Mouse (Mus musculus) kidney, embryonic 16.5 days (tissue): ENCODE data around the gene Palm3. TPM values are rescaled to one million over a fixed set of nuclear protein-coding genes. Genes with fewer than 3 reads are reported as not detected.

Experiments used
- ATAC-seq: fragments of 200-750 bp; cut with Nextera tagmentation; 2 replicates; pipeline ENCODE4 v1.8.0; 2017; ENCODE audit warnings: moderate TSS enrichment; ENCODE audit not compliant: low FRiP score, low TSS enrichment
- H3K27ac ChIP-seq: fragments of 300-500 bp; sonication (generic); 2 replicates; pipeline ENCODE4 v1.5.1; 2014; ENCODE audit warnings: low read length
- H3K27me3 ChIP-seq: fragments of 300-500 bp; sonication (generic); 2 replicates; pipeline ENCODE4 v1.6.1; 2014; ENCODE audit warnings: low read length, control low read depth, mixed read lengths; ENCODE audit not compliant: insufficient read depth
- H3K36me3 ChIP-seq: fragments of 300-500 bp; sonication (generic); 2 replicates; pipeline ENCODE4 v1.6.1; 2014; ENCODE audit warnings: low read length, control low read depth, mixed read lengths; ENCODE audit not compliant: insufficient read depth
- H3K4me1 ChIP-seq: fragments of 300-500 bp; sonication (generic); 2 replicates; pipeline ENCODE4 v1.6.1; 2014; ENCODE audit warnings: low read length, control low read depth, mixed read lengths; ENCODE audit not compliant: insufficient read depth
- H3K4me2 ChIP-seq: fragments of 300-500 bp; sonication (generic); replicated peaks from 2 replicates; pipeline ENCODE4 v1.6.1; 2014; ENCODE audit warnings: low read depth, low read length
- H3K4me3 ChIP-seq: fragments of 300-500 bp; sonication (generic); 2 replicates; pipeline ENCODE4 v1.5.1; 2014; ENCODE audit warnings: mild to moderate bottlenecking, low read length
- H3K9ac ChIP-seq: fragments of 300-500 bp; sonication (generic); replicated peaks from 2 replicates; pipeline ENCODE4 v1.6.1; 2014; ENCODE audit warnings: low read length
- H3K9me3 ChIP-seq: fragments of 300-500 bp; sonication (generic); 2 replicates; pipeline ENCODE4 v1.6.1; 2016; ENCODE audit warnings: low read length, control low read depth
- WGBS: fragments of 180-500 bp; shearing (Covaris S2); extraction: QIAGEN DNeasy Blood & Tissue Kit; methylation state at CpG from one replicate; pipeline ENCODE4 v1.1.7; 2014; 5-methylcytosine and 5-hydroxymethylcytosine counted together
- polyA plus RNA-seq: library from polyadenylated mRNA; unstranded; fragments of >200 nt; fragmentation: Nextera tagmentation; extraction: Ambion mirVana; gene quantifications from 2 replicates; pipeline ENCODE4 v1.2.1, GENCODE M21; 2015

Palm3 gene
- polyA plus RNA-seq, 1 experiment from 2014 or later = 16.7 TPM

GRCm38 (mm10) chr8:84069750-84070149 is 48.5 kb downstream of the Palm3 start:
- ATAC-seq = no peak
- H3K27ac ChIP-seq = no peak overlapping the region
- no peaks in the 10 kb centered on the region for H3K9me3 ChIP-seq
- no peaks in the 10 kb centered on the region for H3K27me3 ChIP-seq
- H3K4me3 ChIP-seq = no peak overlapping the region
- no peak overlapping the region for H3K9ac ChIP-seq
- no peak overlapping the region for H3K4me2 ChIP-seq
- H3K4me1 ChIP-seq = peaks cover 53% of the 10 kb centered on the region
- WGBS = 69% methylated on average over 2 of the region's 2 CpGs
- H3K36me3 ChIP-seq = no peaks in the 10 kb centered on the region

- H3K4me1 ChIP-seq = peaks cover 53% of the 10 kb centered on the region
- H3K9me3 ChIP-seq = no peaks in the 10 kb centered on the region
- no peak overlapping the region for H3K4me2 ChIP-seq
- WGBS = 81% methylated on average over 5 of the region's 5 CpGs
- no peak overlapping the region for H3K4me3 ChIP-seq
- no peak overlapping the region for H3K27ac ChIP-seq
- H3K27me3 ChIP-seq = no peaks in the 10 kb centered on the region
- no peak overlapping the region for H3K9ac ChIP-seq
- ATAC-seq = no peak
- no peaks in the 10 kb centered on the region for H3K36me3 ChIP-seq
Observed at GRCm38 (mm10) chr8:84070241-84070640, 49.0 kb downstream of the Palm3 start.

DNA sequence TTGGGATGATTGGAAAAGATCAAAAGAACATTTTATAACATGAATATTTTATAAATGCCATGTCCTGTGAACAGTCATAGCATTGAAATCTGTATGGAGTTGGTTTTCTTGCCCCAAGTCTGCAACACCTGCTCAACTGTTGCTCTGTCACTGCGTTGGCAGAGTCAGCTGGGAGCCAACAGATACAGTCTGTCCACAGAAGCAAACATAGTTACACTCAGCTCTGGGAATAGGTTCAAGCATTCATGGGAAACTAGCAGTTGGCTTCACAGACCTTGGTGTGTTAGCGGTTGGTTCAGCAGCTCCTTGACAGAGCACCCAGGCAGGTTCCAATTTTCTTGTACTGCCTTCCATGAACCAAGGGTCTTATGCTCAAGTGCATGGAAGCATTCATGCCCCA is 49.4 kb downstream of the Palm3 start:
- WGBS = 89% methylated on average over 2 of the region's 2 CpGs
- no peaks in the 10 kb centered on the region for H3K9me3 ChIP-seq
- H3K9ac ChIP-seq = no peak overlapping the region
- no peak overlapping the region for H3K27ac ChIP-seq
- H3K4me1 ChIP-seq = peaks cover 53% of the 10 kb centered on the region
- no peak for ATAC-seq
- H3K27me3 ChIP-seq = no peaks in the 10 kb centered on the region
- no peak overlapping the region for H3K4me3 ChIP-seq
- H3K36me3 ChIP-seq = no peaks in the 10 kb centered on the region
- H3K4me2 ChIP-seq = no peak overlapping the region

- Histone ChIP-seq H3K9ac (no peak overlapping the region), H3K36me3 (no peaks in the 10 kb centered on the region), H3K4me3 (no peak overlapping the region), H3K27me3 (no peaks in the 10 kb centered on the region), H3K4me2 (no peak overlapping the region), H3K9me3 (no peaks in the 10 kb centered on the region), H3K27ac (no peak overlapping the region), H3K4me1 (peaks cover 51% of the 10 kb centered on the region)
- no peak for ATAC-seq
- WGBS = 56% methylated on average over 3 of the region's 3 CpGs
Observed at GRCm38 (mm10) chr8:84071921-84072320, 50.6 kb downstream of the Palm3 start.

DNA sequence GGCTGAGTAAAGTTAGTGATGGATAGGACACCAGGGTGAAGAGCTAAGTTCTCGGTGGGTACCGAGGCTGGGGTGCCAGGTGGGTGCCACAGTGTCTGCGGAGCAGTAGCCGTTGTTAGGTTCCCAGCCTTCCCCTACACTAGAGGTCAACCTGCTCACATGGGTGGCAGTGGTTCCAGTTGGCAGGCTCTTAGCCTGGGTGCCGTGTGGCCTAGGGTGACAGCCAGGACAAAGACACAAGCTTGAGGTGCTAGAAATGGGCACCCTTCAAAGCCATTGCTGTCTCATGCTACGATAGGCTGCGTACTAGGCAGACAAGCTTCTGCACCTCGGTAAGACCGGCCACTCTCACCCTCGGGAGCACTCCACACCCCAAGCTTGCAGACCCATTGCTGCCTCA is 51.0 kb downstream of the Palm3 start:
- no peak for ATAC-seq
- Histone ChIP-seq H3K27ac (0 out of 2 replicates have a peak overlapping the region, but pooled peaks have one; percentile 13), H3K27me3 (no peaks in the 10 kb centered on the region), H3K4me3 (no peak overlapping the region), H3K4me2 (no peak overlapping the region), H3K9me3 (no peaks in the 10 kb centered on the region), H3K4me1 (peaks cover 50% of the 10 kb centered on the region), H3K36me3 (no peaks in the 10 kb centered on the region), H3K9ac (no peak overlapping the region)
- 86% methylated on average over 10 of the region's 10 CpGs for WGBS

DNA sequence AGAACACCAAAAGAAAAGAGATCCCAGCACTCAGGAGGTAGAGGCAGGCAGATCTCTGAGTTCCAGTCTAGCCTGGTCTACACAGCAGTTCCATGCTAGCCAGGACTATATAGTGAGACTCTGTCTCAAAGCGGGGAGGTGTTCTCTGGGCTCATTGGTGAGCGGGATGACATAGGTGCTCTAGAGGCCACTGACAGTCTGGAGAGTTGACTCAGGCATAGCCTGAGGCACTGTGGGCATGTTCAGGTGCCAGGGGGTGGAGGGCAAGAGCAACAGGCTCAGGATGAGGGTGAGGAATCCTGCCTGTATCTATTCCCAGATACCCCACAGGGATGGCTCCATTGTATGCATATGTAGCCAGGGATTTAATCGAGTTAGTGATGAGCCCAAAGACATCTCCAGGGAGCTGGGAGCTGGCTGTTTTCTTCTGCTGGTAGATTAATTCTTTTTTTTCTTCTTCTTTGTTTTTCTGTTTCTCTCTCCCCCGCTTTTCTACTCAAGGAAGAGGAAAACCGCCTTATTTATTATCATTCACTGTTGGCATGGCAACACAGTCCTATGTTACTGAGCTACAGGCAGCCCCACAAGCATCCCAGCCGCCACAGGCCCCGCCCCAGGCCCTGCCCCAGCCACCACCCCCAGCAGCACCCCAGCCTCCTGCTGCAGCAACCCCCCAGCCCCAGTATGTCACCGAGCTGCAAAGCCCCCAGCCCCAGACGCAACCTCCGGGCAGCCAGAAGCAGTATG is 52.1 kb downstream of the Palm3 start:
- H3K9me3 ChIP-seq = no peaks in the 10 kb centered on the region
- 0 out of 2 replicates have a peak overlapping the region, but pooled peaks have one; percentile 20 for H3K27ac ChIP-seq
- ATAC-seq = no peak
- H3K27me3 ChIP-seq = no peaks in the 10 kb centered on the region
- no peak overlapping the region for H3K4me2 ChIP-seq
- no peak overlapping the region for H3K9ac ChIP-seq
- no peaks in the 10 kb centered on the region for H3K36me3 ChIP-seq
- WGBS = 53% methylated on average over 10 of the region's 10 CpGs
- no peak overlapping the region for H3K4me3 ChIP-seq
- H3K4me1 ChIP-seq = peaks cover 39% of the 10 kb centered on the region

DNA sequence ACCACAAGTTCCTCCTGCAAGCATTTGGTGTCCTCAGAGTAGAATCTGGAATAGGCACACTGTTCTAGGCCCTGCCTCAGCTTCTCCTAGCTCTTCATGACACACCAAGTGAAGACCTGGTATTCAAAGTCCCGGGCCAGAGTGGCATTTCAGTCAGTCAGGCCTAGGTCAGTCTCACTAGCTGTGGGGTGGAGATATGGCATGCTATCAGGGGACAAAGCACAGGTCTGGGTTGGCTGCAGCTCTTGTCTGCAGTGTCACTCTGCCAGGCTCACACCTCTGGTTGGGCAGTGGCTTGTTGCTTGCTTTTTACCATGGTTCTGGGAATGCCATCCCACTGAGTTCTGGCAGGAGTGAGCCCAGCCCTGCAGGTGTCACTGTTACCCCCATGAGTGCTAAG is 55.1 kb downstream of the Palm3 start:
- peaks cover 21% of the 10 kb centered on the region for H3K4me1 ChIP-seq
- no peaks in the 10 kb centered on the region for H3K9me3 ChIP-seq
- no peak overlapping the region for H3K4me2 ChIP-seq
- no peak for ATAC-seq
- no peak overlapping the region for H3K4me3 ChIP-seq
- 85% methylated on average over 1 of the region's 1 CpGs for WGBS
- H3K27ac ChIP-seq = no peak overlapping the region
- peaks cover 19% of the 10 kb centered on the region for H3K36me3 ChIP-seq
- H3K27me3 ChIP-seq = no peaks in the 10 kb centered on the region
- H3K9ac ChIP-seq = no peak overlapping the region

GRCm38 (mm10) chr8:84076849-84077248 is 55.6 kb downstream of the Palm3 start:
- Histone ChIP-seq H3K27me3 (no peaks in the 10 kb centered on the region), H3K4me3 (no peak overlapping the region), H3K9ac (no peak overlapping the region), H3K9me3 (no peaks in the 10 kb centered on the region), H3K27ac (no peak overlapping the region), H3K36me3 (peaks cover 21% of the 10 kb centered on the region), H3K4me1 (peaks cover 17% of the 10 kb centered on the region), H3K4me2 (no peak overlapping the region)
- ATAC-seq = peak; percentile 27; the same call in 1 of the 2 replicates
- 36% methylated on average over 3 of the region's 3 CpGs for WGBS

- ATAC-seq = no peak
- no peak overlapping the region for H3K9ac ChIP-seq
- no peak overlapping the region for H3K4me2 ChIP-seq
- H3K36me3 ChIP-seq = peaks cover 43% of the 10 kb centered on the region
- H3K9me3 ChIP-seq = no peaks in the 10 kb centered on the region
- peaks cover 3% of the 10 kb centered on the region; the same call in 1 of the 2 replicates for H3K4me1 ChIP-seq
- WGBS = 83% methylated on average over 5 of the region's 5 CpGs
- H3K27me3 ChIP-seq = no peaks in the 10 kb centered on the region
- no peak overlapping the region for H3K27ac ChIP-seq
- H3K4me3 ChIP-seq = no peak overlapping the region
Observed at GRCm38 (mm10) chr8:84079206-84079605, 57.9 kb downstream of the Palm3 start.
